Mouse (Mus musculus): Measurements from ENCODE around the gene Anln.
"Not testable (repeated sequence)": the region's sequence is repeated elsewhere in the genome, so short reads cannot be mapped to it uniquely, and the experiment has no call there.

Gene Anln

DNA sequence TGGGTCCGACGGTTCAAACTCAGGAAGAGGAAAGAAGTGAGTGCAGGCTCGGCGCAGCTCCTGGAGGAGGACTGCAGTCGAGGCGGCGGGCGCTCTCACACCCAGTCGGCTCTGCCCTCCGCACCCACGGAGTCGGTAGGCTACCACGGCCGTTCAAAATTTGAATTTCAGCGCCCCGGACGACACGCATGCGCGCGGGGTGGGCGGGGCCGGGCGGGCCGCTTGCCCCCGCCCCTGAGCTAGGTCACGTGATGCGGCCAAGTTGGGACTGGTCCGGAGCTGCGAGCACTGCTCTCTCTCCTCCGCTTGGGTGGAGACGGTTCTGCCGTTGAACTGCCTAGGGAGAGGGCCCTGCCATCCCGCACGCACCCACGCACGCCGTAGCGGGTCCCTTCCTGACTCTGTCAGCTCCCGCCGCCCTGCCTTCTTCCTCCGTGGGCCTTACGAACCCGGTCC lies at the start of gene Anln:
TSS of gene Anln (minus strand) at position 168 of the 456 bp plus-strand sequence.
- peak; percentile 96 to 99 for DNase-seq (ENCODE audit: low spot score in 2 of 2)

DNA sequence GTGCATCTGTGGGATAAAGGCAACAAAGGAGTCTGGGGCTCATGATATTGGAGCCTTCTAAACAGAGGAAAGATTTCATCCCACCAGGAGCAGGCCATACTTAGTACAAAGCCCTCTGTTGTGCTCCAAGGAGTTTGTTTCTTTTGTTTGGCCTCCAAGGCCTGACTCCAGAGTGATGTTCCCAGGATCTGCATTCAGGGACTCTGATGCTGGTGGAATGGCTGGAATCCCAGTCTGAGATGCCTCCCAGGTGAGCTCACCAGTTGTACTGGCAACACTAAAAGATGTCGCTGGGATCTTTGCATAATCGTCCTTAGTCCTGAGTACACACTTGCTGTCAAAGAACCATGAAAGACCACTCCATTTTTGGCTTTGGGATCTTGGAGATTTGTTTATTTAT lies 45.1 kb upstream of the Anln start:
- DNase-seq (ENCODE audit: low spot score in 2 of 2) = no peak

DNA sequence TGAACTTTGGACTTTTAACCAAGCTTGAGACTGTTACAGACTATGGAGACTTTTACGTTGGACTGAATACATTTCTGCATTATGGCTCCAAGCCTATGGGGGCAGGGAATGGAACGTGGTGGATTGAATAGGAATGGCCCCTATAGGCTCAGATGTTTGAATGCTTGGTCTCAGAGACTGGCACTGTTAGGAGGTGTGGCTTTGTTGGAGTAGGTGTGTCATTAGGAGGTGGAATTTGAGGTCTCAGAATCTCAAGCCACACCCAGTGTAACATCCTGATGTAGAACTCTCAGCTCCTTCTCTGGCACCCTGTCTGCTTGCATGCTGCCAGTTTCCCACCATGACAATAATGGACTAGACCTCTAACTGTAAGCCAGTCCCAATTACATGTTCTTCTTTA lies 44.2 kb upstream of the Anln start:
- DNase-seq (ENCODE audit: low spot score in 2 of 2) = no peak

DNA sequence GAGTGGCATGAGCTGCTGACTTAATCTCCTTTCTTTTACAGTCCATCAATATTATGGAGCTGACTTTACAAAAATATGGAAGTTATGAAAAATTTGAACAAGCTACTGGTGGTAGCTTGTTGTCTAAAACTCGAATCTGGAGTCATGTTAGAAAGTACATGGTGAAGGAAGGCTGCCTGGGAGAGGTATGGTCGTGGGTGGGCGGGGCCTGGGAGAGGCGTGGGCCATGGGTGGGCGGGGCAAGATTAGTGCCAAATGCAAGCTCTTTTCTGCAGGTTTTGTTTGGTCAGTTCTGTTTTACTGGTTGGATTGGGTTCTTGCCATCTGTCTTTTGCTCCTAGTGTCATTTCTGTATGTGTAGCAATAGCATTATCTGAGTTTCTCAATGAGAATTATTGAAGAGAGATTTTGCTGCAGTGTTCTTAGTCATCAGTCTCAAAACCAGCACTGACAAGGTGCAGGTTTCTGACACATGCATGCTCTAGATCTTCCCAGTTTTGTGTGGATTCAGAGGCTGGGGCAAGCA lies 41.4 kb upstream of the Anln start:
- DNase-seq (ENCODE audit: low spot score in 2 of 2) = no peak

DNA sequence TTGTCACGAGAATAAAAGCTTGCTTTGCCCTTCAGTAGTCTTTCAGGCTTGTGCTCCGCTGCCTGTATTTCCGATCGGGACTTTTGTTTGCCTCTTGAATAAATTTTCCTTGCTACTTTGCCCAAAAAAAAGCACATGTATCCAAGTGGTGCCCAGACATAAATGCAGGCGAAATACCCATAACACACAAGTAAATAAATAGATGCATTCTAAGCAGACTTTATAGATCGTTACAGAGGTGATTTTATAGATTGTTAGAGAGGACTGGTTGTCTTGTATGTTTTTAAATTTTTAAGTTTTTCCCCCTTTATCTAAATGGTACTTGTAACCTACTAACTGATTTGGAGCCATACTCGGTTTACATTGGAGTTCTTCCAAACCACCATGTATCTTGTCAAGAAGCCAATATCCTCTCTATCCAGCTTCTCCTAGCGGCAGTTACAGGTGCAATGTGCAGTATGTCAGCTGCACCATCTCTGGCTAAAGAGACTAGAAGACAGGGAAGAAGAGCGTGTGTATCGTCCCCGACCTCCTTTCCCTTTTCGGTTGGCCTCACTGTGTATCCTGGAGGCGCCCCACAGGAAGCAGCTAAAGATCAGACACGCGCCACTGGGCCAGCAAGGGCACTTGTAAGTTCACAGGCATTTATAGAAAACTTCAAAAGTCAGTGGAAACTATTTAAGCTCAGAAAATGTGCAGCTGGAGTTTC lies 40.7 kb upstream of the Anln start:
- no peak for DNase-seq (ENCODE audit: low spot score in 2 of 2)

DNA sequence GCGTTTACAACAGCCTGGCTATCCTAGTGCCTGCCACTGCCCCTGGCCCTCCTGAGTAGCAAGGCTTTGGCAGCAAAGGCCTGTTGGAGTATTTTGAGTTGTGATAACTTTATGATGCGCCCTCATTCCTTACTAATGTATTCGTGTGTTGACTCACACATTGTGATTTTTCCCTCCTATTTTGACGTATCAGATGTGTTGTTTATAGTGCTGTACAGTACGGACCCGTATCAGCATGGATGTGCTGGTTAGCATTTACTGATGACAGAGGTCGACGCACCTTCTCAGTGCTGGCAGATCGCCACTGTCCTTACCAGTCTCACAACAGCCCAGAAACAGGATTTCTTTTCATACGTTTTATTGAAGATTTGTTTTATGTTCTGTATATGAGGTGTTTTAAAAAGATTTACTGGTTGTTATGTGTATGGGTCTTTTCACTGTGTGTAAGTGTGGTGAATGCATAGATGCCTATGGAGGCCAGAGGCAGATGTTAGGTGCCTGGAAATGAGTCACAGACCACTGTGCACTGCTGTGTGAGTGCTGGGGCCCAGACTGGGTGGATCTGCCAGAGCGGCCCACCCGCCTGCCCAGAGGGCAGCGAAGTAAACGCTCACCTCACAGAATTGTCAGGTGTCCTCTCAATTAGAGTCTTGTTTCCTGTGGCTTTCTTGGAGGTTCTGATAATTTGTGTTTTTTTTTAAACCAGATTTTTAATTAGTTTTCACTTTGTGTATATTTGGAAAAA lies 39.9 kb upstream of the Anln start:
- no peak for DNase-seq (ENCODE audit: low spot score in 2 of 2)

DNA sequence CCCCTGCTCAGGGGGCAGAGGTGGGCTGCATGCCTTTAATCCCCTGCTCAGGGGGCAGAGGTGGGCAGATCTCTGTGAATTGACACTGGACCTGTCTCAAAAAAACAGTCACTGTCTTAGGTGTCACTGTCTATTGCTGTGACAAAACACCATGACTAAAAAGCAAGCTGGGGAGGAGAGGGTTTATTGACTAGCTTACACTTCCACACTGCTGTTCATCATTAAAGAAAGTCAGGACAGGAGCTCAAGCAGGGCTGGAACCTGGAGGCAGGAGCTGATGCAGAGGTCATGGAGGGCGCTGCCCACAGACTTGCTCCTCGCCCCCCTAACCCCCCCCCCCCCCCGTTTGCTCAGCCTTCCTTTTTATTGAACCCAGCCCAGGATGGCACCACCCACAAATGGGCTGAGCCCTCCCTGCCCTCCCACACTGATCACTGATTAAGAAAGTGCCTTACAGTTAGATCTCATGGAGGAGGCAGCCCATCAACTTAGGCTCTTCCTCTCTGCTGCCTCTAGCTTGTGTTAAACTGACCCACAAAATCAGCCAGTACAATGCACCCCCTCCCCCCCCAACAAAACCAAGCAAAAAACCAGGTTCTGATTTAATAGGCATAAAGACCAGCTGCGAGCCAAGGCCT lies 39.2 kb upstream of the Anln start:
- DNase-seq (ENCODE audit: low spot score in 2 of 2) = no peak

DNA sequence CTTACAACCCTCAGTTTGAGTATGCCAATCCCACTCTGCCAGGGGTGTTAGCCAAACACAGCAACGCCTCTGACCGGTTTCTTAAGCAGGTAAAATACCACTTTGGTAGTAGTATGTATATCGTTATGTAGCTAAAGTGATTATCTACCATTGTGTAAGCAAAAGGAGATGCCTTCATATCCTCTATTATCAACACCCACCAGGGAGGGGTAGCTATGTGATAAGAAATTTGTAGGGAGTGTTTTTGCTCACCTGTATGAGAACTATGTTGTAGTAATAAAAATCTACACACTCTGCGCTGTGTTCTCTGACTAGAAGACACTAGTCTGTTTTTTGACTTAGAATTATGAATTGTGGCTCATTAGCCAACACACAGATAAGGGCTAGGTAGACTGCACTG lies 35.7 kb upstream of the Anln start:
- DNase-seq (ENCODE audit: low spot score in 2 of 2) = no peak

DNA sequence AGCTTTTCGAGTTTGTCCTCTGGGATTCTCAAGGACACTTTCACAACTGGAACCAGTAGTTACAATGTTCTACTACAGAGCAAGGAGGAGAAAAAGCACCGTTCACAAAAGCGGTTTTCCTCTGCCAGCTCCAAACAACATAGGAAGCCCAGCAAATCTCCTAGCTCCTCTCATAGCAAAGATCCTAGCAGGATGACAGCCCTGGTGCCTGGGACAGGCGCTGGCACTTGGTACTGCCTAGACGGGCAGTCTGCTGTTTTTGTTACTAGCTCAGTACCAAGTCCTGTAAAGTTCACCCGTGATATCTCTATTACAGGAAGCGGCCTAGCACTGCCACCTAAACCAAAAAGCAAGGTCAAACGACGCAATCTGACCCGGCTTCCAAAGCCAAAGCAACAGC lies 35.2 kb upstream of the Anln start:
- DNase-seq (ENCODE audit: low spot score in 2 of 2) = no peak

DNA sequence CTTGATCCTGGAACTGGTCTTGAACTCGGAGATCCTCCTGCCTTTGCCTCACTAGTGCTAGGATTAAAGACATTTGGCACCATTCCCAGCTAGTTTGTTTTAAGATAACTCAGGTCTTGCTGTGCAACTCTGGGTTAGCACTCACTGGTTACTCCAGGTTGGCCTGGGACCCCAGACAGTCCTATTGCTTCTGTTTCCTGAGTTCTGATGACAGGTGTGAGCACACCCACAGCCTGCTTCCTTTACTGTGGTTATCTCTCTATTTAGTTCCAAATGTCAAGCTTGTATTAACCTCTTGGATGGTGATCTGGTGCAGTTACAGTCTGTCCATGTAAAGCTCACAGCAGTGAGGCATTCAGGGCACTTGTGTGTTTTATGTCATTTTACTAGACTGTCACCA lies 34.5 kb upstream of the Anln start:
- DNase-seq (ENCODE audit: low spot score in 2 of 2) = no peak

DNA sequence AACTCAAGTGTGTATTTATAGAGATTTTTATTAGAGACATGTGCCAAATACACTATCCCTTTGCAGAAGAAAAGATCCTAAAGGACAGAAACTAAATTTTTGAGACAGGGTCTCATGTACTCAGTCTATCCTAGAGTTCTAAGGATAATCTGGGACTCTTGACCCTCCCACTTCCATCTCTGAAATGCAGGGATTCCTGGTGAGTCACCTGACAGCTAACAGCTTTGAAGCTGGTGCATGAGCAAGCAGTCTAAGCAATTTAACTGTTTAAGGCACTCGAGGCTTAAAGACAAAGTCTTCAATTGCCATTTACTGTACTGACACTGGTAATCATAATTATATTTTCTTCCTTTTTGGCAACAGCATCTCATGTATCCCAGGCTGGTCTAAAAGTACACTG lies 33.6 kb upstream of the Anln start:
- no peak for DNase-seq (ENCODE audit: low spot score in 2 of 2)

DNA sequence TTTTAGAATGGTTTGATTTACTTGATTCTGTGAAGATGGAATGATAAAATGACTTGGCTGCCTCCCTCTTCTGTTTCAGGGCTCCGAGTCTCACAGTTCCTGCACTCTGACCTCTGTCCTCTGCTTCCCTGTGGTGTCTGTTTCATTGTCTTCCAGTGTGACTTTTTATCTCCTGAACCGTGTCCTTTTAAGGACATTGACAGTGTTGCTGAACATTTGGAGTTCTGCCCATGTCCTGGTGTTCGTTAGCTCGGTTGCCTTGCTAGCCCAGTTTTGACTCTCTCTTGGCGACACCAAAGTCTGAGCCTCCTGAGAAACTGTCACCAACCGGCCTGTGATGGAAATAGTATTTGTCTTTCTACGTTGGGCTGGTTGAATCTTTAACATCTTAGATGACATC lies 31.5 kb upstream of the Anln start:
- DNase-seq (ENCODE audit: low spot score in 2 of 2) = no peak

DNA sequence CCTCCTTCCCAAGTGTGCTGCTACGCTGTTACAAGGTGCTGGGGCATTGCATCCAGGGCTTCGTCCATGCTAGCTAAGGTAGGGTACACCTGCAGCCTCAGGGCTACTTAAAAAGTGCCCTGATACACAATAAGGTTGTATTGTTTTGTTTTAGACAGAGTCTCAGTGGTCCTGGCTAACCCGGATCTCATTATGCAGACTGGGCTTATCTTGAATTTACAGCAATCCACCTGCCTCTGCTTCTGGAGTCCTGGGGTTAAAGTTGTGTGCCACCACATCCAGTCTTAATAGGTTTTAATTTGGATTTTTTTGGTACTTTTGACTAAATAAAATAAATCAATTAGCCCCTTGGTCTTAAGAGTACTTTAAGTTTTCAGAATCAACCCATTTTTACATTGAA lies 30.9 kb upstream of the Anln start:
- DNase-seq (ENCODE audit: low spot score in 2 of 2) = no peak

DNA sequence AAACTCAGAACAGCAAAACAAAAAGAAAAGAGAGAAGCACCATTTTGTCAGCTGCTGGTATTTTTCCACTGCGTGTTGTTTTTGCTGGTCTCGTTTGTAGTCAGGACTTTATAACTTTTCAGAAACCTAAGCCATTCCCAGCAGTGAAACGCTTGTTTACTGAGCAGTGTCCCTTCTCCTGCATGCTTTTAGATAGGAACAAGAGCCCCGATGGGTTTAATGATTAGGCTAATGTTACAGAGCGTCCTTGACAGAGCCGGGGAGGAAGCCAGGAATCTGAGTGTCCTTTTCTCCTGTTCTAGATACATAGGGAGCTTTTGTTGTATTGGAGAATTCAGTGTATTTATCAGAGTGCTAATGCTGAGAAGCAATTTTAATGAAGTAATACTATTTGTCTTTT lies 28.6 kb upstream of the Anln start:
- DNase-seq (ENCODE audit: low spot score in 2 of 2) = no peak

DNA sequence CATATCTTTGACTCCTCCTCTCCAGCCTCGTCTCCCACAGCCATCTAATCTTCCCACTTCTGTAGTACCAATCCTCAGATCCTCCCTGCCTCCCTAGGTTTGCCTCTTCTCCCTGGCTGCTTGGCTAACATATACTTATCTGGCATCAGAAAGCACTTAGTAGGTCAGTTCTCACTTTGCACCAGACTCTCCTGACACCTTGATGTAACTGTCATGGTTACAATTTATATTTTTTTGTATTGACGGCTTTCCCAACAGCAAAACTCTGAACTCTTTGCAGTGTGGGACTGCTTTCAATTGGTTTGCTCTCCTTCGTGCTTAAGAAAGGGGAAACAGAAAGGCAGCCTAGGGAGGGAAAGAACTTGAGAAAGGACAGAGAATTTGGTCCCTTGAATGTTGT lies 27.2 kb upstream of the Anln start:
- DNase-seq (ENCODE audit: low spot score in 2 of 2) = no peak

DNA sequence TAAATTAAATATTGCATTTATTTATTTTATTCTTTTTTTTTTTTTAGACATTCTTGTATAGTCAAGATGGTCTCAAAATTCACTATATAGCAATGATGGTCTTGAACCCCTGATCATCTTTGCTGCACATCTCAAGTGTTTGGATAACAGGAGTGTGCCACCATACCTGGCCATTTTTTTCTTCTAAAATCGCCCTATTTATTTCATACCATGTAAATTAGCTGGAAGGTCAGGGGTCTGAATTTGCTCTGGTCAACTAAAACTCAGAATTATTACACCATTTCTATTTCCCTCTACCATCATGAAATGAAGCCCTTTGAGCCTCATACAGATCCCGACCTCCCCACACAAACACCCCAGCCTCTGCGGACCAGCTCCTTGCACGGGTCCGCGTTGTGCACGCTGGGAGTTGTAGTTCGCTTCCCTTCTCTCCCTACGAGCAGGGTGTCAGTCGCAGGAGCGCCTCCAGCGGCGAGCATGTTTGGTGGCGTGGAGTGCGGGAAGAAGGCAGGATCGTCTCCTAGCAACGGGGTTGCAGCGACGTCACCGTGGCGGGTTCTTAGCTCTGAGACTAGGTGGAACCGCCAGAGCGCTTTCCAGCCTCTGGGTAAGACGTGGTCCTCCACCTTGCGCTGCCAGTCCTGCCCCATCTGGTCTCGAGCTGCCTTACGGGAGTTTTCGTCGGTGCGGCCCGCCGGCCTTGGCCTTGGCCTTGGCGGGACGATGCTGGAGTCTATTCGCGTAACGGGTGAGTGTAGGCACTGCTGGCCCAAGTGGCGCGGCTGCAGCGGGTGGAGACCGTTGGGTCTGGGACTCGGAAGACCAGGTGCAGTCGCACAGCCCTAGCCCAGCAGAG lies 22.2 kb upstream of the Anln start, which contains the start of gene 9530077C05Rik:
TSS of gene 9530077C05Rik (plus strand) at position 512 of the 856 bp plus-strand sequence.
- DNase-seq (ENCODE audit: low spot score in 2 of 2) = peak; percentile 94 to 96

DNA sequence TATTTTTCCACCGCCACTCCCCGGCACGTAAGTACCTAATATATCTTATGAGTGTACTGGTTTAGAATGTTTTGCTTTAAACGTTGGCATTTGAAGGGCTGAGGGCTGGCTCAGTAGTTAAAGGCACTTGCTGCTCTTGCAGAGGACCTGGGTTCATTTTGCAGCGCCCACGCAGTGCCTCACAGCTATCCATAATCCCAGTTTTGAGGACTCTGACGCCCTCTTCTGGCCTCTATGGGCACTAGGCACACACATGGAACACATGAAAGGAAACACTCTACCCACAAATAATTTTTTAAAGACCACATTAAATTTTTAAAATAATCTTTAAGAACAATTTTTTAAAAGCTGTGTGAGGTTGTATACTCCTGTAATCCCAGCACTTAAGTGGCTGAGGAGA lies 20.5 kb upstream of the Anln start:
- DNase-seq (ENCODE audit: low spot score in 2 of 2) = no peak

DNA sequence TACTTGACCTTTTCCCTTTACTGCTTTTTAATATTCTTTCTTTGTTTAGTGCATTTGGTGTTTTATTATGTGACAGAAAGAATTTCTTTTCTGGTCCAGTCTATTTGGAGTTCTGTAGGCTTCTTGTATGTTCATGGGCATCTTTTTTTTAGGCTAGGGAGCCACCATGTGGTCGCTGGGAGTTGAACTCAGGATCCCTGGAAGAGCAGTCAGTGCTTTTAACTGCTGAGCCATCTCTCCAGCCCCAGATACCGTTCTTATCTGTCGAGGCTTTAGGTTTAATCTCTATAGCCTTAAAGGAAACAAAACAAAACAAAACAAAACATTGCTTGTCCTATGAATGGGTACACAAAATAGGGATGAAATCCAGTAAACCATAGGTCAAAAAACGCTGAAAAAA lies 19.4 kb upstream of the Anln start:
- DNase-seq (ENCODE audit: low spot score in 2 of 2) = not testable (repeated sequence)

DNA sequence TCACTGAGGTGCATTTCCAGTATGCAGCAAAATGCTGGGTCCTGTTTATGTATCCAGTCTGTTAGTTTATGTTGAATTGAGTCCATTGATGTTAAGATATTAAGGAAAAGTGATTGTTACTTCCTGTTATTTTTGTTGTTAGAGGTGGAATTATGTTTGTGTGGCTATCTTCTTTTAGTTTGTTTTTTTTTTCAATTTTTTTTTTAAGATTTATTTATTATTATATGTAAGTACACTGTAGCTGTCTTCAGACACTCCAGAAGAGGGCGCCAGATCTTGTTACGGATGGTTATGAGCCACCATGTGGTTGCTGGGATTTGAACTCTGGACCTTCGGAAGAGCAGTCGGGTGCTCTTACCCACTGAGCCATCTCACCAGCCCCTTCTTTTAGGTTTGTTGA lies 18.6 kb upstream of the Anln start:
- DNase-seq (ENCODE audit: low spot score in 2 of 2) = not testable (repeated sequence)

DNA sequence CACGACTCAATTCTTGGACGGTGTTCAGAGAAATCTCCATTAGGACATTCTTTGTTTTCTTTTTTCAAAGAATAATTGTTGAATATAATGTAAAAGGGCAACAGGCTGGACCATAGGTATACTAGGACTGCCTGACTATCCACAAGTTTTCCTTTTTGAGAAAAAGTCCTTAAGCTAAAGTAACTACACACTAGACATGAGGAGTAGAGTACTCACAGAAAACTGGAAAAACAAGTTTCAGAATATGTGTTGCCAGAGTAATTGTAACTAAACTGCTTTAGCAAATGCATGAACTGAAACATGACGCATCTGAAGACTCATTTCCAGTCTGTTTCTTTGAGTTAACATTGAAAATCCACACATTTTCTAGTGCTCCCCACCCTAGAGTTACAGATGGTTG lies 16.4 kb upstream of the Anln start:
- no peak for DNase-seq (ENCODE audit: low spot score in 2 of 2)

DNA sequence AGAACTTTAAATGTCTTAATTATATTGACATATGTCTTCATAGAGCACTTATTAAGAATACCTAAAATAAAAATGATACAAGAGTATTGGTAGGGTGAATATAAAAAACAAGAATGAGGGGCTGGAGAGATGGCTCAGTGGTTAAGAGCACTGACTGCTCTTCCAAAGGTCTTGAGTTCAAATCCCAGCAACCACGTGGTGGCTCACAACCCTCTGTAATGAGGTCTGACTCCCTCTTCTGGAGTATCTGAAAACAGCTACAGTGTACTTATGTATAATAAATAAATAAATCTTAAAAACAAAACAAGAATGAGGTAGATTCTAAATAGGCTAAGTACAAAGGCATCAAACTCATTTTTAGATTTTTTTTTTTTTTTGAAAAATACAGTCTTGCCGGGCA lies 14.5 kb upstream of the Anln start:
- not testable (repeated sequence) for DNase-seq (ENCODE audit: low spot score in 2 of 2)

DNA sequence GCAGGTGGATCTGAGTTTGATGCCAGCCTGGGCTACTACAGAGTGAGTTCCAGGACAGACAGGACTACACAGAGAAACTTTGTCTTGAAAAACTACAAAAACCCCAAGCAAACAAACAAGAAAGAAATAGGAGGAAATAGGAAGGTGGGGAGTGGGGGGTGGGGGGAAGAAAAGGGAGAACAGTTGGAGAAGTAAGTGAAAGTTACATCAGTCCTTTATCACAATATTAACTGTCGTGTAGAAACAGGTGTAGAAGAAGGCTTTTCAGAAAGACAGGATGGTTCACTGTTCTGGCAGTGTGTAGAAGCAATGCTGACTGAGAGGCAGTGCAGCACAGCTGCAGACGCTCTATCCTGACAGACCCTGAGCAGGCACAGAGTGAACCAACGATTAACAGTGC lies 14.0 kb upstream of the Anln start:
- no peak for DNase-seq (ENCODE audit: low spot score in 2 of 2)

All from spleen, postnatal 4 days (tissue).